Mouse (Mus musculus): ENCODE measurements around the gene Adamtsl1.

Gene Adamtsl1

DNA sequence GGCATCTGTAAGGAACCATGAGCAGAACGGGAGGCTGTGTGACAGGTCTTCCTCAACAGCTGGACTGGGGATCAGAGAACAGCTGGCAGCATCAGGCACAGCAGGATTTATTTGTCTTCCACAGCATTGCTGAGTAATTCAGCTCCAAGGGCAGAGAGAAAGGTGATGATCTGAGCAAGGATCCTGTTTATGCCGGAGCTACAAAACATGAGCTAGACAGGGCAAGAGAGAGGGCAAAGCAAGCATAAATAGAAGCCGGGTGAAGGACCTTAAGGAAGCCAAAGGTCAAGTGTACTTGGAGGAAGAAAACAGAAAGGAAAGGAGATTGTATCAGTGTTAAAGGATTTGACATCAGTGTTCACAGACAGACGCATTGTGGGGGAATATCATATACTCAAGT lies 158.3 kb downstream of the Adamtsl1 start:
- in situ Hi-C loops (cut with MseI, MboI): no loop called here

DNA sequence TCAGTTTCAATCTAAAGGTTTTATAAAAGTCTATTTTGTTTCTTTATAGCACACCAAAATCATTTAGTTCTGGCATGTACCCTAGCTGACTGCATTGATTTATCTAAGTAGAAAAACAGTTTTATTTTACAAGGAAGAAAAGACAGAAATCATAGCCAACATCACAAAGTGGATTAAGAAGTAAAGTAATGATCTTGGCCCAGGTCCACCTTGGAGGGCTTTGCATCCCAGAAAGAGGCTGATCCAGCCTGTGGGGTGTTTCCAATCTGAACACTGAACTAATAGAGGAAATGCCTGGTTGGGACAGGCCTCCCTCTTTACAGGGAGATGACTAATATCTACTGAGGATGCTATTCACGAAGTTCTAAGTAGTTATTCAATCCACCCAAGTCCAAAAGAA lies 163.6 kb downstream of the Adamtsl1 start:
- in situ Hi-C loops (cut with MseI, MboI): no loop called here

DNA sequence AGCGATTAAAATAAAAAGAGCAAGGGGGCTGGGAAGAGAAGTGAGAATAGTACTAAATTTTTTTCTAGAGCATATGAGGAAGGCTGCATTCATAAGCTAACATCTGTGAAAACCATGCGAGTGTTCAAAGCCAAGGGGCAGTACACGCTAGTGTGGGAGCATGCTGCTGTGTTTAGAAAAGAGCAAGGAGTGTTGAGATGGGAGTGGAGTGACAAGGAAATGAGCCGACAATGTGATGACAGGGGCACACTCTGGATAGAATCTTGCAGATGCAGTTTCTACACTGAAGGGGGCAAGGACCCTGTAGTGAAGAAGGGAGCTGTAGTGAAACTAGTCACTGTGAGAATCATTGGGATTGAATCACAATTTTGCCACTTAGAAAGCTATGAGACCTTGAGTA lies 172.2 kb downstream of the Adamtsl1 start:
- in situ Hi-C loops (cut with MseI, MboI): no loop called here

DNA sequence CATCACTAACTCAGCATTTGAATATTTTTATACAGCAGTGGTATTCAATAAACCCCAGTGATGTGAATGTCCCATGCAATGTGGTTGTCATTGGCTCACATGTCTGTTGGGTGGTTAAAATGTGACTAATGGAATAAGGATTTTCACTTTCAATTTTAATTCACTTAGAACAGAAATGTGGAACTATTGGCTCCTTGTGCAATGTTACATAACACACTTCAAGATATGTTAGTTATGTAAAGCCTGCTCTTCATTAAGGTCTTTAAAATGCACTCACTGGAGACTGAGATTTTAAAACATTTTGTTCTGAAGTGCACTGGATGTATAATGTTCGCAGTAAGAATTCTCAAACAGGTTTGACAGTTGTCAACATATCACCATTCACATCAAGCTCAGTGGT lies 181.3 kb downstream of the Adamtsl1 start:
- in situ Hi-C loops (cut with MseI, MboI): no loop called here

DNA sequence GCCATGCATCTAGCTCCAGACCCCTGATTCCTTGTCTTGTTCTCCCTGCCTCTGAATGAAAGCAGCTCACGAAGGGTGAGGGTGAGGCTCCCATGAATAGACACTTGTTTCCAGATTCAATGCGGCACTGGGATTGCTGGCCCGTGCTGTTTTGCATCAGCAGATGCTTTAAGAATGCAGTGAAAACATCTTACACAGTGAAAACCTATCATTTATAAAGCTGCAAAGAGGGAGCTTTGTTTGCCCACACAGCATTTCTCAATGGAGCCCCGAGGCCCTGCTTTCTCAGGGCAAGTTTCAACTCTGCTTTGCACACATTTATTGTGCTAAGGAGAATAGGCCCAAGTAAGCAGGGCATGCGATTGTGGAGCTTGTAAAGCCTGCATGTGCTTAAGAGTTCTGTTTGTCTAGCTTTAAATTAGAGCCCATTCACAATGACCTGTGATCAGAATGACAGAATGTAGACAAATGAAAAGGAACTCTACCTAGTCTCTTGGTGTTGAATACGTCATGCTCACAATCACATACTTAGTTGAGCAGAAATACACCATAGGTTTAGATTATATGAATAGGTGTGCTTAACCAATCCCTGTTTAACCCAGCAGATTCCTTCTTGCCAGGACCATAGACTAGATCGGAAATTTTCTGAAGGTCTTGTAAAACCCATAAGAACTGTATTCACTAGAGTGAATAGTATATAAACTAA lies 193.5 kb downstream of the Adamtsl1 start:
- in situ Hi-C loops (cut with MseI, MboI): no loop called here

DNA sequence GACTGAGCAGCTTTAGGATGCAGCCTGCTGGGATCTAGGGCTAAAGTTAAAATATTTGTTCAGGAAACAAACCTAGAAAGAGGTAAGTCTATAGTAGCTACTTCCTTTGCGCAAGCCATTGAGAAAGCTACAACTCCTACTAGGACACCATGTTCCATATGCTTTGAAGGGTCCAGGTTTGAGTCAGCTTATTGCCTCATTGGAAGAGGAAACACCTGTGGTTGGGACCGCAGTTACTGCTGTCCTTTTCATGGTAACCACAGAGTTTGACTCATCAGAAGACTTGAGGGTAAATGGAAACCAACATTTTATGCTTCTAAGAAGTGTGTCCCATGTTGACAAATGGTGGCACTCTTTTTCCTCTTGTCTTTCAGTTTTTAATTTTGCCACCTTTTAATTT lies 195.7 kb downstream of the Adamtsl1 start:
- in situ Hi-C loops (cut with MseI, MboI): no loop called here

DNA sequence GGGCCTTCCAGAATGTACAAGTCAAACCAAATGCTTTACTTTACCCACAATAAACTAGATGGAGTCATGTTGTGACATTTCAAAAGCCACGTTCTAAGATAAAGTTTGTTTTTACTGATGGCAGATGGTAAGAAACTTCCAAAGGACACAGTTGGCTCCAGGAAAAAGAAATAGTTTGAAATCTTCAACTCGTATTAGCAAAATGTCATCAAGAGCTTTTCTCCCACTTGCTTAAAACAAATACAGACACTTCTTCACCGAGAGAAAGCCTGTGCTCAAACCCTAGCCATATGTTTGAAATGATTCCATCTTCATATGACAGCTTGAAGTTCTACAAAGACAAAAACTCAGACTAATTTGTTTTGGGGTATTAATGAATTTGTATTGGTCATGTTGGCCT lies 211.0 kb downstream of the Adamtsl1 start:
- in situ Hi-C loops (cut with MseI, MboI): no loop called here

DNA sequence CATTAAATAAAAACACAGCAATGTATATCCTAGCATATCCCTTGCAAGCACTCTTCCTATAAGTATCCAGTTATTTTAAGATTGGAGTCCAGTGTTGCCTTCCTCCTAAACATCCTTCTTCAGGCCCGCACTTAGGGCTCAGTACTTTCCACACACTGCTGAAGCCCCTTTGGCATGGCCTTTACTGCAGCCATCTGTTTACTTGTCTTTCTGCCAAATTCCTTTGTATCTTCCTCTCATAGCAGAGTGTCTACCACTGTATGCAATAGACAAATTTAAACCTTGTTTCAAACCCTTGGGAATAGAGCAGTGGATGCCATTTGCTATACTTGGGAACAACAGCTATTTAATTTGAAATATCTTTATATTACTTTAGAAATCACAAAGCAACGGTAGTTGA lies 213.8 kb downstream of the Adamtsl1 start:
- in situ Hi-C loops (cut with MseI, MboI): no loop called here

DNA sequence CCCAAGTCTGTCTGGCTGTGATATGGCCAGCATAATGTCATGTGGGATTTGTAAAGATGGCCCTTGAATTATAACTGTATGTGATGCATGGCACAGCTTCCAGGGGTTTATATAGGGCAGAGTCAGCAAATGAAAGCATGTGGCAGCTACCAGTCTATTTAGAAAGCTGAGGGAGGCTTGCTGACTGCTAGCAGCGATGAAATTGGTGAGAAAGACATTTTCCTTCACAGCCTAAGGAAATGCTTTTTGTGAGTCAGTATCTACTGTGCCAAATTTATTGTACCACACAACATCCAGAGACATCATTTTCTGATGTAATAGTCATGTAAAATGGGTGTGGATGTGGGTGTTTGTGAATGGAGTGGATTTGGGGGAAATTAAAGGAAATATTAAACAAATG lies 214.4 kb downstream of the Adamtsl1 start:
- in situ Hi-C loops (cut with MseI, MboI): no loop called here

DNA sequence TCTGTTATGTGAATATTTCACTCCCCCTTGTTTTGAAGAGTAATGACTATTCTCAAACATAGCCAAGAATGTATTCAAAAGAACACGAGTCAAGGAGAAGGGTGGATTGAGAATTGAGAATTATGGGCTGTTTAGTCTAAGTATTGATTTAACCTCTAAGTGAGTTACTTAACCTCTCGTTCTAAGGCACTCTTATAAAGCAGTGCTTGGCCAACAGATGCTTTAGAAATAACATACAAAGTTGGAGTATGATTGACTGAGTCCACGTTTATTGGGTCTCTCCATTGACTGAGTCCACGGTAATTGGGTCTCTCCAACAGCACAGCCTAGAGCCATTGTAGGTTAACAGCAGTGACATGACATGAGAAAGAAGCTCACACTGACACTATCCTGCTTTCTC lies 226.5 kb downstream of the Adamtsl1 start:
- in situ Hi-C loops (cut with MseI, MboI): no loop called here

DNA sequence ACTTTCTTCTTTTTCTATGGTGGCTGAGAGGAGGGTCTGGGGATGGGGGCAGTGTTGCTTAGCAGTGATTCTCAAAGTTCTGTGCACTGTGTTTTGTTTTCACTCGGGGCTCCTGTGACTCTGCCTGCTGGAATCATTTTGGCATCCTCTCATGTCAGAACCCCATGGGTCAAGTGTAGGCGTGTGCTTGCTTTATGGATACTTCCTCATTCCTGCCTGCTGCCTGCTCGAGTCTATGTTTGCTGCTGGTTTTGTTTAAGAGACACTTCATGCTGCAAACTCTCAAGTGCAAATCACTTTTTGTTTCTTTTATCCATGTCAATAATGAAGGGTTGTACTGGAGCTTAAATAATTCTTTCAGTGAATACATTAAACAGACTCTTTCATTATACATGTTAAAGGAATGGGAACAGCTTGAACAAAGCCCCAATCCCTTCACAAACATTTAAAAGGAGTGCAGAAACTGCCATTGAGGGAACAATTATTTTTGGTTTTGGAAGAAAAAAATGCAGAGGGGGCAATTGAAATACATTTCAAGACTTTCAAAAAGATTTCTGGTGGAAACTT lies 227.9 kb downstream of the Adamtsl1 start:
- in situ Hi-C loops (cut with MseI, MboI): no loop called here

DNA sequence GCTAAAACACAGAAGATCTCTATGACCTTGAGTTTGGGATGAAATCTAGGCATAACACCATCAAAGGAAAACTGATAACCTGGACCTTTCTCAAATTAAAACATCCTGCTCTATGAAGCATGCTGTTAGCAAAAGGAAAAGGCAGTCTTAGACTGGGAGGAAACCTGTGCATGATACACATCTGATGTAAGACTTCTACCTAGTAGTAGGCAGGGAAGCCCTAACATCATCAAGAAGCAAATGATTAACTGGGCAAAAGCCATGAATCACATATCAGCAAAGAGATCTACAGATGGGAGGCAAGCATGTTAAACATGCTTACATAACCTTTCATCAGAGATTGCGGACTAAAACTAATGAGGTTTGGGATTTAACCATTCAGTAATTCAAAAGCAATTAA lies 229.5 kb downstream of the Adamtsl1 start:
- in situ Hi-C loops (cut with MseI, MboI): no loop called here

DNA sequence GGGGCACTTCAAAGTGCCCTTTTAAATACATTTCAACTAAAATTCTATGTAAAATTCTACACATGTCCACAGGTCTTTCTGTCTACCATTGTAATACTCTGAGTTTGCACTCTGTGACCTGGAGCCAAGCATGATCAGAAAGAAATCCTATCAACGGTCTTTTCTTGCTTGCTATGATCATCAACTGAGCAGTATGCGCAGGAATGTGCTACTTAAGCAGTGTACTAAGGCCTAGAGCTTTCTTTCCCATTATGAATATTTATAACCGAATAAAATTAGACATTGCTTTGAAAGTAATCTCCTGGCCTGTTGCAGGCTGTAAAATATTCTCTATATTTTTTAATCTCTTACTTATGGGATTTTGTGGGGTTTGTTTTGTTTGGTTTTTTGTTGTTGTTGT lies 248.7 kb downstream of the Adamtsl1 start:
- in situ Hi-C loops (cut with MseI, MboI): no loop called here

DNA sequence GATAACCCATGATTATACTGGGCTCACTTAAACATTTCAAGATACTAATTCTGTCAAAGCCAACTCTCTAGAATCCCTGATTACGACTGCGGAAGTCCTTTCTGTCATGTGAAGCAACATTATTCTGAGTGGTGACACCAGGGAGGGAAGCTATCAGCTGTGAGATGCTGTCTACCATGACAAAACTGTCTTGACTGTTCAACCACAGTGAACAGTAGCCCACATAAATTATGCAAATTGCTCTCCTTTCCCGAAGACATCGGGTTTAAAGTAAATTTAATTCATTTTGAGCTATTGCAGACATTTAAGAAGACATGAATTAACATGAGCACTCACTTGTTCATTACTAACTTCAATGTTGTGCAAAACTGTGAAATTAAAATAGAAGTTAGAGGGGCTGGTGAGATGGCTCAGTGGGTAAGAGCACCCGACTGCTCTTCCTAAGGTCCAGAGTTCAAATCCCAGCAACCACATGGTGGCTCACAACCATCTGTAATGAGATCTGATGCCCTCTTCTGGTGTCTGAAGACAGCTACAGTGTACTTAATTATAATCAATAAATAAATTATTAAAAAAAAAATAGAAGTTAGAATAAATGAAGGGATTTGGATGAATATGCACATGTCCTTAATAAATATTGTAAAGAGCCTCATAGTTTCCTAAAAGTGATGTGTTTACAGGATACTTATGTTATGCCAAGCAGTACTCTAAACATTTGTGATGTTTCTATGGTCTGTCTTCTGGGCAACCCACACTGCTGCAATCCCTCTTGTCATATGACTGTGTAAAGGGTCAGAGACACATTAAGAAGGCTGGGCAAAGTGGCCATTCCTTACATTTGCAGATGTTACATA lies 249.4 kb downstream of the Adamtsl1 start:
- in situ Hi-C loops (cut with MseI, MboI): no loop called here

DNA sequence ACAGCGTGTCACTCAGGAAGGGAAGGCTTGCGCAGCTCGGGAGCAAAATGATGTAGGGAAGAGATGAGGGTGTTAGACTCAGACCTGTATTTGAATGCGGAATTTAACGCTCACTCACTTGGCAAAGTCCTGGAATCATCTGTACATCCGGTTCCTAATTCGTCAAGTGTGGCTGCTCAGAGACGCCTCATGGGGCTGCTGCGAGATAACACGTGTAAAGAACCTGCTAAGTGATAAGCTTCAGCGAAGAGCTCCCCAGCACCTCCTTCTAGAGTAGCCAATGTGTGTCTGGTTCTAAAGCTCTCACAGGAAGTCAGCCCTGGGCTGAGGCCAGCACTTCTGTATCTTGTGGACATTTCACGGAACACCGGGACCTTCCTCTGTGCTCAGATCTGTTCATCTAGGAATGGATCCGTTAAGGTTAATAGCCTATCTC lies 250.1 kb downstream of the Adamtsl1 start:
- in situ Hi-C loops (cut with MseI, MboI): no loop called here

DNA sequence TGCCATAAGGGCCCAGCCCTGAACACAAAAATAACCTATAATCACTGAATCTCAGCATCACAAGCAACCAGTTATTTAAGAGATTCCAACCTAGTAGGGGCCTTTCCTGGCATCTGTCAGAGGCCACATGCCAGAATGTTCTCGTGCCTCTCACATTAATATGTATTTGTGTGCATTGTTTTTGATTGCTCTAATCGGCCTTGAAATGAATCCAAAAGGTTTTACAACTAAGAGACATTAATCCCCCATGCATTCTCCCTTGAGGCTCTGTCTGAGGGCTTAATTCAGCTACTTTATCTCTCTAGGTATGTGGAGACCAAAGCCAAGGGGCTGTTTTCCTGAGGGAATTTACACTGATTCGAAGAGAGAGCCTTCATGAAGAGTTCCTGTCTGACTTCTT lies 250.5 kb downstream of the Adamtsl1 start:
- in situ Hi-C loops (cut with MseI, MboI): no loop called here

DNA sequence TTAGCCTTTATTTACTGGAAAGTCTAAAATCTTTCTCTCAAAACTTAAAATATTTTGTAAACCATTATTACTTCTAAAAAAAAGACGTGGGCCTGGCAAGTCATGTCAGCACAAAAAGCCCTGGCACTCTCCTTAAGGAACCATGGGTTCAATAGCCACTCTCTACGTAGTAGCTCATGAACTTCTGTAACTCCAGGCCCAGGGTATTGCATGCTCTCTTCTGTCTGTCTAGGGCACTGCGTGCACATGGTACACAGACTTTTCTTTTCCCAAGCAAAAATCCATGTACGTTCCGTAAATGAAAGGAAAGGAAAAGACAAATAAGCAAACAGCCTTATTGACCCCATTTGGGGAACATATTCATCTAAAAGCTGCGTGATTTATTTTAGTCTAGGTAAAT lies 253.7 kb downstream of the Adamtsl1 start:
- in situ Hi-C loops (cut with MseI, MboI): no loop called here

DNA sequence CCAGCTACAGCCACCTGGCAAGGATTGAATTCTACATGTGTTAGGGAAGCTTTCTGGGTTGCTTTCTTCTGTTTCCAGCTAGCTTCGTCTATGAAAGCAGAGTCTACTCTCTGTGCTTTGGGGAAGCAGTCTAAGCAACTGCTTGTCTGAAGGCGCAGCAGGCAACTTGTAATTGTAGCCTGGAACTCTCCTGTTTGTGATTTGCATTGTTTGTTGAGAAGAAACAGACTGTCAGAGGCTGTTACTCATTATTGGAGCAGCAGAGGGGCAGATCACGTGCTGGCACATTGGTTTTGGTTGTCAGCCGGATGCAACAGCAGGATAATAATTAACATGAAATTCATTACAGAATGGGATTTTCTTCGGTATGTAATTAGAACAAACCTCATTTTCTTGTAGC lies 254.1 kb downstream of the Adamtsl1 start:
- in situ Hi-C loops (cut with MseI, MboI): no loop called here

DNA sequence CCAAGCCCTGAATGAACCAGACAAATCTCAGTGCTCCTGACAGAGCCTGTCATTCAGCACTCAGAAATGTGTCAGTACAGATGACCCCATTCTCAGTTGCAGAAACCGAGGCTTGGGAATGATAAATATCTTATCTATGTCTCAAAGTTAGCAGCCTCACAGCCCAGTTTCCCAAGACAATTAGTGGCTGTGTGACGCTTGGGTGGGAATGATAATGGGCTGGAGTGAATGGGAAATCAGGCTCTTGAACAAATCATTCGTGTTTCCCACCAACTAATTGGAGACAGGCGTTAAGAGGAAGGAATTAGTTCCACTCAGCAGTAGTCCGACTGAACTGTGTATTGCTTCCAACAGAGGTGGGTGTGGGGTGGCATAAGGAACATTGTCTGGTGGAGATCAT lies 268.5 kb downstream of the Adamtsl1 start:
- in situ Hi-C loops (cut with MseI, MboI): no loop called here

DNA sequence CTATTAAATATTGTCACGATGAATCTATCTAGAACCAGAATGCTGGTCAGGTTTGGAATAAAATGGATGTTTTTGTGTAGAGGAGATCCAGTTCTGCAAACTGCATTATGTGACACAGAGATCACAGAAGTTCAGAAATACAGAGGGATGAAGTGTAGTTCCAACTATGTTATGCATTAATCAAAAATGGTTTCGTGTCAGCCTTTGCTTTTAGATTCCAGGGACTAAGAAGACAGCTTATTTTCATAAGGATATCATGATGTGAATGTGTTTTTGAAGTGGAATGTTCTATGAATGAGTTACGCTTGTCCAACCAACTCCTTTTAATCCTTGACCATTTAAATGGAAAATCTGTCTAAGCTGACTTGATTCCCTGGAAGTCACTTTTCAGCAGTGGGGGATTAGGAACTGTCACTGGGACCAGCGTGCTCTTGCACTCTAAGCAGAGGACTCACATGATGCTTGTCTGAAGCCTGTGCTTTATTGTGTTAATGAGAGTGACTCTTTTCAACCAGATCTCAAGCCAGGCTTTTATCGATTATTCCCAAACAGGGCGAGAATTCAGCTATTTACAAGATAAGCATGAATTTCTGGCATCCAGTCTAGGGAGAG lies 269.9 kb downstream of the Adamtsl1 start:
- in situ Hi-C loops (cut with MseI, MboI): no loop called here

DNA sequence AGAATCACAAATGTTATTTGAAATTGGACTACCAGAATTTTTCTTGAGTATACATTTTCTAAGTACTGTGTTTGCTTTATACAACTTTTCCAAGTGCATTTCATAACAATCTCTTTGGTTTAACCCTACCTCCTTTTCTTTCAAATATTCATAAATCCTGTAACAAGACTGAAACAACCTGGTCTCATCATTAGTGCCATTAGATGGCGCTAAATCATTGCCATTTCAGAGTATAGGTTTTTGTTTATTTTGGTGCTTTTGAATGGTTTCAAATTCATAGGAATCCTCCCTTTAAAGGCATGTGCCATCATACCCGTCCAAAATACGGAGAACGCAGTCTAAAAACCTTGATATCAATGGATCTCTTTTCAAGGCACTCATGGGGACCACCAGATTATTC lies 270.5 kb downstream of the Adamtsl1 start:
- in situ Hi-C loops (cut with MseI, MboI): no loop called here

DNA sequence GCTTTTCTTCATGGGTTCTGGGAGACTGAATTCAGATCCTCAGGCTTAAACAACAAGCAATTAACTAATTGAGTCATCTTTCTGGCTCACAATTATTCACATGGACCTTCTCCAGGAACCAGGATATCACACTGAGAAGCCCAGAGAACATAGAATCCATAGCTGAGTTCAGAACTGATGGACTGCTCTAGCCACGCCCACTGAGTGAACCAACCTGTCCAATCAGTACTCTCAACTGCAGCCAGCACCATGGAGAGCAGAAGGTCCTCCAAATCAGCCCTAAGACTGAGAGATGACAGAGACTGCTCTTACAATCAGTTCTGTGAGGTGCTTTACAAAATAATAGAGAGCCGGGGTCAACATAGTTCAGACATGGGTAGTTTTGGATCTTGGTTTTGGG lies 276.3 kb downstream of the Adamtsl1 start:
- in situ Hi-C loops (cut with MseI, MboI): no loop called here

Measured in mouse trophoblast stem cell (cell line).